Mouse (Mus musculus) urinary bladder, adult 2 months (tissue): ENCODE measurements around the gene Rxfp4. TPM values are rescaled to one million over a fixed set of nuclear protein-coding genes. Genes with fewer than 3 reads are reported as not detected.

Source experiments
- DNase-seq: peaks from one replicate; pipeline ENCODE4 v3.0.0; 2022; ENCODE audit warnings: low spot score
- polyA plus RNA-seq: library from polyadenylated mRNA; depleted of rRNA; stranded (reverse); fragments of >200 nt; gene quantifications from 2 replicates; pipeline ENCODE4 v1.2.3, GENCODE M21; 2012

Rxfp4 gene
- polyA plus RNA-seq, 1 experiment = not detected

DNA sequence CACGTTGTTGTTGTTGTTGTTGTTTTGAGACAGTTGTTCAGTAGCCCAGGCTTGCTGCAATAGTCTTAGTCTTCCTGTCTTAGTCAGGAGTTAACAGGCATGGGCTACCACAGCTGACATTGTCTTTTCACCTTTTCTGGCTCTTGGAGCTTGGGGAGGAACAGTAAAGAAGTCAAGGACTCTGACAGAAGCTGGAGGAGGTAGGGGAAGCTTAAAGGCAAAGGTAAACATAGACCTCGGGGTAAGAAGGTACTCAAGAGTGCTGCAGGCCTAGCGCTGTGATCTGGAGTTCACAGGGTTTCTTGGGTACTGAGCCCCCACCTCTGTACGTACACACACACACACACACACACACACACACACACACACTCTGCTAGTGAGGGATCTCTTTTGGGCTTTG lies 24.2 kb downstream of the Rxfp4 start:
- DNase-seq = no peak

DNA sequence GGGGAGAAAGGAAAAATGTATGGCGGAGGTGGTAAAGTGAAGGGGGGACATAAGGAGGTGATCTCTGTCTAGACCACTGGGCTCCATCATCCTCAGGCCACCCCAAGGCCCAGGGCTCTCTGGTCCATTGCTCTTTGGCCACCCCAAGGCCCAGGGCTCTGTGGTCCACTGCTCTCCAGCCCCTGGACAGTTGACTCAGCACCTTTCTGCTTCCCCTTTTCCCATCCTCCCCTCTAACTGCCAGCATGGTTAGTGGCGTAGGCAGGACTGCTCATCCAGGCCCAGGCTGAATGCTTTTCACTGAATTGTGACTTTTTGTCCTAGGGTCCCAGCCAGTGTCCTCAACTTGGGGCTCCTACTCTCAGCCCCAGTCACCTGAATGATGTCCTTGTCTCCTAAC lies 25.4 kb downstream of the Rxfp4 start:
- DNase-seq = no peak

DNA sequence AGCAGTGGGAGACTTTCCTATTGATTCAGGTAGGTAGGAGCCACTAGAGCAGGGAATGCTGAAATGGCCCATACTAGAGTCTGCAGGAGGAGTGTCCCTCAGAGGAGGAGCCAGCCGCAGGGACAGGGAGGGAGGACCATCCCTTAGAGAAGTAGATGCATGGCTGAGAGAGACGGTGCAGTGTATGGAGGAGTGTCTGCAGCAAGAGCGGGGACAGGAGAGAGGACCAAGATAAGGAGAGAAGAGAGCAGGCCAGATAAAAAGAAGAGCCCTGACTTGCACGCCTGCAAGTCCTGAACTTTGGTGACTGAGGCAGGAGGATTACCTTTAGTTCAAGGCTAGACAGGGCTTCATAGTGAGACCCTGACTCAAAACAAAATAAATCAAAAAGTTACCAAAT lies 25.8 kb downstream of the Rxfp4 start:
- no peak for DNase-seq

DNA sequence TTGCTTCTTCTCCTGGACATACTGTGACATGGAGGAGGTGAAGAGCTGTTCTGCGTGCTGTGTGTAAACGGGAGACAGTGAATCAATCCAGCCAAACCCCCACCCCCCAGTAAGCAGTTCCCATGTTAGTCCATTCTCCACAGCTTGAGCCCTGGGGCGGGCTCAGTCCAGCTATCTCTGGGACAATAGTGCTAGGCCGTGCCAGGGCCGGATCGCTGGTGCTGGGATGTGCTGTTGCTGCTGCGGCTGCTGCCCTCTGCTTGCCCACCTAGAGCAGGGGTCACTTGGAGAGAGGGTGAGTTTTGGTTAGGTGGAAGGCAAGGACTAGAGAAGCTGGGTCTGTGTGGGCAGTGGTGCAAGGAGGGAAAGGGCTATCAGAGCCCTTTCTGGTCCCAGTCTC lies 26.6 kb downstream of the Rxfp4 start:
- no peak for DNase-seq

DNA sequence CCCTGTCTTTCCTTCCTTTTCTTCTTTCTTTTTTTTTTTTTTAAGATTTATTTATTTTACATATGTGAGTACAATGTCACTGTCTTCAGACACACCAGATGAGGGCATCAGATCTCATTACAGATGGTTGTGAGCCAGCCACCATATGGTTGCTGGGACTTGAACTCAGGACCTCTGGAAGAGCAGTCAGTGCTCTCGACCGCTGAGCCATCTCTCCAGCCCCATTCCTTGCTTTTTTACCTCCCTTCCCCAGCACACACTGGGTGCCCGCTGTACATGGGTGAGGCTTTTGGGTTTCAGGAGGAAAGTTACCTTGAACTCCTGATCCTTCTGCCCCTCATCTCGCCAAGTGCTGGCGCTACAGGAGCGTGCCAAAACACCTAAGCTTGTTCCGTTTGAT lies 27.4 kb downstream of the Rxfp4 start:
- no peak for DNase-seq

DNA sequence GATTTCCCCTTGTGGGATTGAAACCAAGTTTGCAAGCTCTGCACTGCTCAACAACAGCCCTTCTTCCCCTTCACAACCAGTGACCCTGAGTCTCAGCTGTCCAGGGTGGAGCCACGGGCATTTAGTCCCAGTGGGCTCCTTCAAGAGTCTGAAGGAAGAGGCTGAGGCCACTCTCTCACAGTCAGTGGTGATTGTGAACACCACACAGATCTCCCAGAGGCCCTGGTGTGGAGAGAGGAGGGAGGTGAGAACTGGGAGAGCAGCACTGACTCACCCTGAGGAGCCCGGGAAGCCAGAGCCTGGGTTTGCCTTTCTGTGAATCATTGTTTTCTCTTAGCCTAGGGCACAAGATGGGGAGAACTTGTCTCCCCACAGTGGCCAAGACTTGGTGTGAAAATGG lies 28.0 kb downstream of the Rxfp4 start:
- no peak for DNase-seq

DNA sequence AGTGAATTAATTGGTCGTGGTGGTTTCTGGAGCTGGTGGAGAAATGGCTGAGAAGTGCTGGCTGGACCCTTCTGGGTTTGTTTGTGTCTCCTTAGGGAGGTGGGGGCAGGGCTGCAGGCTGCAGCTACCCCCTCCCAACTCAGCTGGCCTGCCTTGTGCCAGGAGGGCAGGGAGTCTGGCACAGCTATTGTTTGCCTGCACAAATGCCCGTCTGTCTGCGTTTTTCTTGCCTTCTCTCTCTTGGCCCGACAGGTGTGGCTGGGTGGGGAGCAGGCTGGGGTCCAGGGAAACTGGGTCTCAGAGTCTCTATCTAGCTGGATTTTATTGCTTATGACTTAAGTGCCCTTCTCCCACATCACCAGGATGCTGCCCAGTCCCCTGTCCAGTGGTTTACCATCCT lies 28.6 kb downstream of the Rxfp4 start:
- DNase-seq = no peak

- DNase-seq = no peak
Measured at GRCm38 (mm10) chr3:88623346-88624135, 29.4 kb downstream of the Rxfp4 start.

- no peak for DNase-seq
Measured at GRCm38 (mm10) chr3:88622941-88623345, 30.0 kb downstream of the Rxfp4 start.

DNA sequence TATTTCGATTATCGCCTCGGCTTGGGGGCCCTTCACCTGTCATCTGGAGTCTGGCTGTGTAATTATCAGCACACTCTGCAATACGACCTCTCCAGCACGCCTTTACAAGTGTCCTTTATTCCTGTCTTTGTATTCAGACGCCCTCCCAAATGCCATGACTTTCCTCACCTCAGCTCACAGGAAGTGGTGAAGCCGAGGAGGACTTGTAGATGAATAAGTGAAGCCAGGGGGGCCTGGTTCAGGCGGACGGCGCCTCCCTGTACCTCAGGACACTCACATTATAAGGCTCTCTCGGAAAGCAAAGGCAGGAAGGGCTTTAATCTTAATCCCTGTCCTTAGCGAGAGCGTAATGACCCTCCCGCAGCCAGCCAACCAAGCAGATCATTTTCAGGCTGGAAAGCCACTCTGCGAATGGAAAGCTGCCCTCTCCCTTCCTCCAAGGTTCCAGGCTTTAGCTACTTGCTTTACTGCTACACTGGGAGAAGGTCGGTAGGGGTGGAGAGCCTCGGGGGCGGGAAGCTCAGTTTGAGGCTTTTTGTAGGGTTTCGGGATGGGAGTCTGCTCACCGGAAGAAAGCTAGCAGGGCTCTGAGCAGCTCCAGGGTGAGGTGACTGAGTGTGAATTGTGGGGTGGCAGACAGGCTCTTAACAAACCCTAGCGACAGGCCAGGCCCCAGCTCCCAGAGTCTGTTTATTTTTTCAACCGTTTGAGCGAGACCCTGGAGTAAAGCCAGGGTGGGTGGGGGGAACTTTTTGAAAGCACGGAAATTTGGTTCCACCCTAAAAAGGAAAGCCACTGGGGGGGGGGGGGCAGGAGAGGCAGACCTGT lies 30.6 kb downstream of the Rxfp4 start:
- DNase-seq = no peak

- DNase-seq = no peak
Measured at GRCm38 (mm10) chr3:88621537-88622112, 31.3 kb downstream of the Rxfp4 start.

DNA sequence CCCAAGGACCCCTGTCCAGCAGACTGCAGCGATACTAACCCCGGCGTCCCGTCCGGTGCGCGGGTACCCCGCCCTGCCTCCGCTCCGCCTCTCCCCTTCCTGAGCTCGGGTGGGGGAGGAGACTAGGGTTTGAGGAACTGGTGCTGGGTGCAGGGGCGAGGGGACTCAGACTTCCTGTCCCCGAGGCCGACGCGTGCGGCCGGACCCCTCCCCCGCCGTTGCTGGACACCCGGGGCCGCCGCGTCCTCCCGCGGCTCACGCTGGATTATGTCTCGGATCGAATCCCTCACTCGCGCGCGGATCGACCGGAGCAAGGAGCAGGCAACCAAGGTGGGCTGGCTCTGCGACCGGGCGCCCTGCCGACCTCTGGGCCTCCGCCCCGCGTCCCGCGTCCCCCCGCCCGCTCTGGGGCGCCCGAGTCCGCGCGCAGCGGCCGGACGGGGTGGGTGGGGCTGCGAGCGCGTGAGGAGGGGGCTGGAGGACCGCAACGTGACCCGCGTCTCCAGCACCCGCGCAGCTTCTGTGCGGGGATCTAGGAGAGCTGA lies 31.9 kb downstream of the Rxfp4 start:
- DNase-seq = peak; percentile 59

DNA sequence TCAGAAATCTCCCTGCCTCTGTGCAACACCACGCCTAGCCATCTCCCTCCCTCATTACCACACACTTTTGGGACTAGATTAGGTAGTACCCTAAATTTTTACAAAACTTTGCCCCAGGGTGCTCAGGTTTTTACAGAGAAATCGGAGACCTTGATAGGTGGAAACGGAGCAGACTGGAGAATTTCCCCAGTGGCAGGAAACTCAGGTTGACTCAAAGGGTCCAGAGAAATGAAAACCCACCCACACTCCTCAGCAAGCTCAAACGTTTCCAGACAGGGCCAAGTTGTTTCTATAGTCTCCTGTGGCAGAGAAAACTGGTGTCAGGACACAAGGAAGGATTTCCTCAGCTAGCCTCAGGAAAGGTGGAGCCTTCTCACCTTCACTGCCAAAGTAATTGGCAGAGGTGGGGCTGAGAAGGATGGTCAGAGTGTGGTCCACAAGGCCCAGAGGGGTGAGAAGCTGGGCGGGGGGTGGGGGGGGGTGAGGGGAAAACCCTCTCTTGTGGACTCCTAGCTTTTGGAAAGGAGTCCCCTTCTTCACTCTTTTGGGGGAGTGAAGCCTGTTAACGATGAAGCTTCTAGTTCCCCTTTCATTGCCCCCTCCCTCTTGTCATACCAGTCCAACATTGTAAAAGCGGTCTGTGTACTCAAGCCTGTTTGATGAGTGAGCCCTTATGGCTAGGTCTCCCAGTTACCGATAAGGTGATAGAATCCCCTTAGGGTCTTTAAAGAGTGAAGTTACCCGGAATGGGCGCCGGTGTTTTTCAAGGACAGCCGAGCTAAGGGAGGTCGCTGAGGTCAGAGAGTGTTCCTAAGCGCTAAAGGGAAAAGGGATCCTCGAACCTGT lies 32.6 kb downstream of the Rxfp4 start:
- no peak for DNase-seq

GRCm38 (mm10) chr3:88619113-88620097 lies 33.5 kb downstream of the Rxfp4 start:
- peak; percentile 17 for DNase-seq

DNA sequence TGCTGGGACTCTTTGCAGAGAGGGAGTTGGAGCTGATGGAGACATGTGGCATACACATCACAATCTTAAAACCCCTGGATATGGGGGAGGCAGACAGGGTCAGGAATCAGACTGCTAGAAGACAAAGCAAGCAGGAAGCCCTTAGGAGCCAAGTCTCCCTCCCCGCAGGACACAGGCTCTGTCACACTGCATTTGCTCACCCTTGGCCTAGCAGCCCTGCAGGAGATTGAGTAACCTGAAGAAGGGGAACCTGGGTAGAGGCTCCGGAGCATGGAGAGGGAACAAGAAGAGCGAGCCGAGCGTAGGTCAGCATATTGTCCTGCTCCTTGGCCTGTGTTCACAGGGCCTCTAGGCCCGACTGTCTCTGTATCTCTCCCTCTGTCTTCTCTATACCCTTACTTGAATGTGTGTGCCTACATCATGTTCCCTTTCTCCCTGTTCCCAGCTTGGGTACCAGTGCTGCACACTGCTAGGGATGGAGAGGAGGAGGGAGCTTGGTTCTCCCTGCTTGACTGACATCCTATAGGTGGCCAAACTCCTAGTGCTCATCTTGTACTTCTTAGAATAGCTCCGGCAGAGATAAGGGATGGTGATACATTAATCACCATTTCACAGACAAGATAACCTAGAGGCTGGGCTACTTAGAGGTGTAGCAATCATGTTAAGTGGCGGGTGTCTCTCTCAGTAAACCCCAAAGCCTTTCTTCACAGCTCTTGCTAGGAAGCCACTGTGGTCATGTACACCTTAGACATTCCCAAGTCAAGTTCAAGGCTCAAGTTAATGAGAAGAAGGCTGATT lies 34.7 kb downstream of the Rxfp4 start:
- peak; percentile 19 for DNase-seq

- no peak for DNase-seq
Measured at GRCm38 (mm10) chr3:88616951-88617500, 35.9 kb downstream of the Rxfp4 start.

GRCm38 (mm10) chr3:88615902-88616391 lies 37.0 kb downstream of the Rxfp4 start:
- DNase-seq = peak; percentile 26

DNA sequence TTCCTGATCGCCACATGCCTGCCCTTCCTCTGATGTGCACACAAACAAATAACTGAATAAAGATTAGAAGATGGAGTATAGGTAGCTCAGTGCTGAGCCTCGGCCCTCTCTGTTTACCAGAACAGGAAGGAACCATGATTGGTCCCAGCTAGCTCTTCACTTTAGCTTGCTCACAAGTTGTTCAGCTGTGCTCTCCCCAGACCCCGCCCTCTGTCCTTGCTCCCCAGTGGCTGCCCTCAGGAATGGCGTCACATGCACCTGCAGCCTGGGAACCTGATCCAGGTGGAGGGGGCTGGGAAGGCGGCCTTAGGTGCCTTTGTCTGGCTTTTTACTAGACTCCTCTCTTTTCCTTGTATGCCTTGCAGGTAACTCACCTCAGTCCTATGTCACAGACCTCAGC lies 37.8 kb downstream of the Rxfp4 start:
- no peak for DNase-seq

GRCm38 (mm10) chr3:88614418-88614817 lies 38.5 kb downstream of the Rxfp4 start:
- no peak for DNase-seq
